Mouse (Mus musculus) mature B cell (primary cell): Measurements from ENCODE around the gene Cadps2.

ENCODE experiments used
- in situ Hi-C: fragments of 300-500 bp; cut with MboI; formaldehyde crosslinking; loops from 2 replicates; pipeline ENCODE4 v1.14.3; 2019

Cadps2 gene

DNA sequence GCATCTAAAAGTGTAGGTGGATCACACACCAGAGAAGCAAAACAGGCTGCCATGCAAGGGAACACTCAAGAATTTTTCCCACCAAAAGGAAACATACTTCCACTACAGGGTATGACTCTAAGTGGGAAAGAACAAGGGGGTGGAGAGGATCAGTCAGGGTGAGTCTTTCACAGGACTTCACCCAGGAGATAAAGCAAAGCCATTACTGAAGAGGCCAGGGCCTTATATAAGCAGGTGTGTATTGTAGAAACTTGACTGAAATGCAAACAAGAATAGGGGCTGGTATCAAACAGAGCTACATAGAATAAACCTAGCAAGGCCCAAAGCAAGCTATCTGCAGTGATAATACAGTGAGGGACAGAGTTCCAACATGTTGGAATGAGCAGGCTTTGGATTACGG, 271.6 kb downstream of the Cadps2 start:
- in situ Hi-C loops = no loop called here

GRCm38 (mm10) chr6:23549874-23550273, 289.3 kb downstream of the Cadps2 start:
- in situ Hi-C loops = no loop called here

- in situ Hi-C loops = no loop called here
Measured at GRCm38 (mm10) chr6:23523710-23524109, 315.5 kb downstream of the Cadps2 start.

GRCm38 (mm10) chr6:23522556-23522955, 316.7 kb downstream of the Cadps2 start:
- in situ Hi-C loops = no loop called here

- in situ Hi-C loops = no loop called here
Measured at GRCm38 (mm10) chr6:23498611-23499010, 340.6 kb downstream of the Cadps2 start.

GRCm38 (mm10) chr6:23491804-23492203, 347.4 kb downstream of the Cadps2 start:
- in situ Hi-C loops = no loop called here

DNA sequence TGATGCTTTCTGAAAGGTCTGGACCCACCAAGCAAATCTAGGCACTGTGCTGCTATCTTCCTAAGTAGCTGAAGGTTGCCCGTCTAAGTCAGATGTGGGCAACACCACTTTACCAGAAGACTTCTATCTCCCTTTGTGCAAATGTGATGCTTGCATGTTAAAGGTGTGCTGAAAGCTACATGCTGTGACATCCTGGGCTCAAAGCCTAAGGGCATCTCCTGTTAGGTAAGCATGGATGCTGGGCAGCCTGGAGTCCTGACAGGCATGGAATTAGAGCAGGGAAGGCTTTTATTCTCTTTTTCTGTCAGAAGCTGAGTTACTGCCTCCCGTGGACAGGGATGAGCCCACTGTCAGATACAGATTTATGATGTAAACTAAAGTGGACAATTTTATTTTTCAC, 348.8 kb downstream of the Cadps2 start:
- in situ Hi-C loops = no loop called here

GRCm38 (mm10) chr6:23489046-23489445, 350.2 kb downstream of the Cadps2 start:
- in situ Hi-C loops = no loop called here

DNA sequence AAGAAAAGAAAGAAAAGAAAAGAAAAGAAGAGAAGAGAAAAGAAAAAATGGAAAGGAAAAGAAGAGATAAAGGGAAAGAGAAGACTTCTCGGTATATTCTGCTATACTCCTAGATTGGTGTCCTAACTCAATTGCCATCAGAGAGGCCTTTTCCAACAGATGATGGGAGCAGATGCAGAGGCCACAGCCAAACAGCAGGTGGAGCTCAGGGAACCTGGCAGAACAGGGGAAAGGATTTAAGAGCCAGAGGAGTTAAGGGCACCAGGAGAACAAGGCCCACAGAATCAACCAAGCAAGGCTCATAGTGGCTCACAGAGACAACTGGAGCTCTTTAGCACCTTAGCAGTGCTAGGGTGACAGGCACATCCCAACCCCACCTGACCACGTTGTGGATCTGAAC, 366.5 kb downstream of the Cadps2 start:
- in situ Hi-C loops = no loop called here

DNA sequence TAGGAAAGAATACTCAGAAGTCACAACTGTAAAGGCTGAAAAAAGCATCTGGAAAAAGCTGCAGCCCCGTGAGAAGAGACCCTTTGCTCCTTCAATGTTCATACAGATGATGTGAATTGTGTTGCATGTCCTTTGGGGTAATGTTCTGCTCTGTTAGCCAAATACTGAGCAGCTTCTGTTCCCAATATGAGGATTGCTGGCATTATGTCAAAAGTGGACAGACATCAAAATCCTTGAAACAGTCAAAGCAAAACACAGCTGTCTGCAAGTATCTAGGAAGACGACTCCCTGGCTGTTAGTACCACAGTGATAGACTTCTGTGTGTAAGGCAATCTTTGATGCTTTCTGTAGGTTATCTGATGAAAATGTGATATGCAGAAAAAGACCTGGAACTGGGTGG, 367.4 kb downstream of the Cadps2 start:
- in situ Hi-C loops = no loop called here

DNA sequence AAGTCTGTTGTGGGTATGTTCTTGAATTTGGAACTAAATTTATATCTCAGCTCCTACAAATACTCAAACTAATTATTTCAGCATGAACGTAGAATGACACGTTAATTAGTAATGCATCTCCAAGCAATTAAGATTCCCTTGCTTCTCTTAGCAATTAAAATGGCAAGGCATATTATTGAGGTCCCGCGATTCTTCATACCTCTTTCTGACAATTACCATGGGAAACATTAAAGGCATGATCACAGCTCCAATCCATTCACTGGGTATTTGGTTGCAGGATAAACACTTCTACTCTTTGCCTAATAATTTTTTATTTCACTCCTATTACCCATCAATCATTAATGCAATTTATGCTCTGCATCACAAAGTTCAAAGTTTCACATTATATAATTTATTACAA, 371.3 kb downstream of the Cadps2 start:
- in situ Hi-C loops = no loop called here

DNA sequence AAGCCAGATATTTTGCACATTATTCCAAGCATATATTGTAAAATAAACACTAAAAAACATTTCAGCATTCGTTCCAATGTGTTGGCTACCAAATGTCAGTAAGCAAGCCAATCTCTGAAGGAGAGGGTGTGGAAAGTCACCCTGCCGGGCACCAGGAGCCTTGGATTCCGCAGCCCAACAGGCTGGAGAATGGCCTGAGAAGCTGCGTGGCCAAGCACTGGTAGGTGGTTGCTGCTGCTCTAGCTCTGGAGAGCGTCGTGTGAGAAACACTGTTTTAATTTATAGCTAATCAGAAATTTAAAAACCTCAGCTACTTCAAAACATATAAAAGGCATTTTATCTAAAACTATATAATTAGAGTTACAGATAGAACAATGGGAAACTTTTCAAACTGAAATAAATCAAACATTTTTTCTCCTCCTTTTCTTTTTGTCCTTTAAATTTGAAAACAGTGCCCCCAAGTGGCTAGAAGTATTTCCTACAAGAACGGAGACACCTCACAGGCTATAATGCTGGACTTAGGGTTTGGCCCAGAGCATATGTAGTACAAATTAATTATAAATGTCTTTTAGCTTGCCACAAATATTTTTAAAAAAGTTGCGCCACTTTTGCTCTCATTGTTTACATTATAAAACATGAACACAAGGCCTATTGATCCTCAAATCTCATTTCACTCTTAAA, 376.5 kb downstream of the Cadps2 start:
- in situ Hi-C loops = no loop called here

GRCm38 (mm10) chr6:23457748-23458147, 381.5 kb downstream of the Cadps2 start:
- in situ Hi-C loops = no loop called here

DNA sequence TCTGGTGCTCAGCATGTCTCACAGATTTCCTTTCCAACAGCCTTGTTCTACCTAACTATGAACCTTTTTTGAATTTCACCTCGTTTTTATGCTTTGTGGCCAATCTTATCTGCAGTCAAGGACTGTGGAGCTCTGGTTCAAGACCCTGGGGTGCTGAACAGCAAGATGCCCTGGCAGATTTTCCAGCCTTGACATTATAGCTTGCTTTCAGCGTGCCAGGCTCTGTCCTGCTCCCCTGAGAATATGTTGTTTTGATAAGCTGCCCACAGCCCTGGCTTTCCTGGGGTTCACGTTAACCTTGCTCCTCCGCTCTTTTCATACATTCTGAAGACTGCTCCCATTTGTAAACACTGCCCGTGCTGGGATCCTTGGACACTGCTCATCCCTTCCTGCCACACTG, 385.3 kb downstream of the Cadps2 start:
- in situ Hi-C loops = no loop called here

GRCm38 (mm10) chr6:23439897-23440296, 399.3 kb downstream of the Cadps2 start:
- in situ Hi-C loops = no loop called here

DNA sequence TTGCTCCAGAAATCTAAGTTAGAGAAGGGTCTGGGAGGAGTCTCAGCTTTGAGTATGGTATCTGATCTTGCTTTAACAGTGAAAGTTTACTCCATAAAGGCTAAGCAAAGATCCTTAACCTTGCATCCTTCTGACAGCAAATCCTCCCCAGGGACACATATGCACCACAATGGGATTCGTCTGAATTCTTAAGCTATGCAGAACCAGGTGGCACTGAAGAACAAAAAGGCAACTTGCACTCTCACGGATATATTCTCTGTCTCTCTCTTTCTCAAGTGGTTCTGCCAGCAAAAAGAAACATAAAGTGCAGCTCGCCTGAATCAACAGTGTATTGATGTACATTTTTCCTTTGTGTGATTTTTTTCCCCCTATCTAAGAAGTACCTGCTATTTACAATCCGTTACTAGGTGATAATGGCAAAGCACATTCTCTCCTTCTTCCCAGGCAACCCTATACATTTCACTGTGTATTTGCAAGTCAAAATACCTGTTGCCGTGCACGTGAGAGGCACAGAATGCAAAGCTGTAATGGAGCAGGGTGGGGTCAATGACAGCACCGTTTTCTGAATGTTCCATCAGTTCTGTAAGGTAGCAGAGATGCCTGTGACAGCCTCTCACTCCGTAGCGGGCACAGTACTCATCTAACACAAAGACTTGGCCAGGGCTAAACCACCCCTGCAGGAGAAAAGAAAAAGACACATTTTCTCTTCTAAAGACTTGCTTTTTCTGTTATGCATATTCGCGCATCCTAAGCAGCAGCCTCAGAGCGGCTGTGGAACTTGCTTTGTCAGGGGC, 428.8 kb downstream of the Cadps2 start:
- in situ Hi-C loops = no loop called here

DNA sequence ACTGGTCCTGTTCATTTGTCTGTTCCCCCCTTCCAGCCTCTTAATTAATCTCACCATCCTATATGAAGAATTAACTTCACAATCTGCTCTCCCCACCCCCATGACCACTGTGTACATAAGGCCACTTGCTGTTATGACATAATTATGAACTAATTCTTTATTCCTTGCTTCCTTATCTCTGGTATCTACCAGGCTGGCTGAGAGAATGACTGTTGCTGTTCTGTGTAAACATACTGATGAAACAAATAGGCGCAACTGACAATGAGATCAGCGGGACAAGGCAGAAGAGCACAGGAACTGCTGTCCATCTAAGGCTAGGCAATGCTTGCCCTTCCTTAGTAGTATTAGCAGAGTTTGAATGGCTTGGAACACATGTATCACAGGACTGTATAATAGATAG, 445.1 kb downstream of the Cadps2 start:
- in situ Hi-C loops = no loop called here

GRCm38 (mm10) chr6:23392711-23393110, 446.5 kb downstream of the Cadps2 start:
- in situ Hi-C loops = no loop called here

DNA sequence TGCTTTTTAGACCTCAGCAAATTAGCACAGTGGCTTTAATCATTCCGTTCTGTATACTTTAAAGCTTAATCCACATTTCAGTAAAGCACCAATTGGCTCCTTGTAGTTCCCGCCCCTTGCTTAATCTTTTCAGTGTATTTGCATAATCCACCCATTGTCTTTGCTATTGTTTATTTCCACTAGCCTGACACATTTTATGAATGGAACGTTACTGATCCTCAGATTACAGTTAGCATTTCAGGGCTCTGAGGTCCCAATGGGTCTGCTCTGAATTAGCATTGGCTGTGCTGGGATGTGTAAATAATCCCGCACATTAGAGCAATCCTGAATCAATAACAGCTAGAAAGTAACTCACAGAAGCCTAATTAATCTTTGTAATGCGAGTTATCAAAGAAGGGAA, 452.5 kb downstream of the Cadps2 start:
- in situ Hi-C loops = no loop called here

DNA sequence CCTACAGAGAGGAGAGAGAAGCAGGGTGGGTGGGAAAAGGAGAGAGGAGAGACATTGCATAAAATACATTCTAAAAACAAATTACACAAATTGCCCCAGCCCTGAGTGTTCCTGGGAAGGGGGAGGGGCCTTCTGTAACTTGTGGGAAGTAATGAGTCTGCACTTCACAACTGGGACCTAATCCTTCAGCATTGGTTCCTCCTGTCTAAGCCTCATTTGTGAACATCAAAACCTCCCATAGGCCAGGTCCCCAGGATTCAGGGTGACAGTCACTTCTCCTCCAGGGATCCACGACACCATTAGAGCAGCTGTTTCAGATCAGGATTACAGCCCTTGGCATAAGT, 456.2 kb downstream of the Cadps2 start:
- in situ Hi-C loops = no loop called here

- in situ Hi-C loops = no loop called here
Measured at GRCm38 (mm10) chr6:23382283-23383003, 456.8 kb downstream of the Cadps2 start.

GRCm38 (mm10) chr6:23376327-23376726, 462.9 kb downstream of the Cadps2 start:
- in situ Hi-C loops = no loop called here

GRCm38 (mm10) chr6:23361842-23362451, 477.3 kb downstream of the Cadps2 start:
- in situ Hi-C loops = no loop called here
